Mouse (Mus musculus) left cerebral cortex, postnatal 36 days (tissue): Measurements from ENCODE around the gene Zbtb16. TPM values are rescaled to one million over a fixed set of nuclear protein-coding genes. Genes with fewer than 3 reads are reported as not detected.

Experiments used
- DNase-seq, 2 experiments: peaks; one replicate each; pipeline ENCODE4 v3.0.0; 2021 to 2022; ENCODE audit warnings: low spot score in 2 of 2, mixed read lengths in 1 of 2
- intact Hi-C: fragments of 180-260 bp; cut with DNase I; formaldehyde crosslinking; loops from one replicate; pipeline ENCODE4 v1.15.1; 2025
- total RNA-seq, 2 experiments: library from RNA; stranded (reverse); gene quantifications; 2 replicates each; pipeline ENCODE4 v1.2.3; 2021

The Zbtb16 gene
- total RNA-seq, 2 experiments from 2014 or later = 75.1 to 93.6 TPM

GRCm38 (mm10) chr9:48697470-48697815 is 138.6 kb downstream of the Zbtb16 start:
- no peak for DNase-seq
- intact Hi-C loops = no loop called here

GRCm38 (mm10) chr9:48696731-48697469 is 139.1 kb downstream of the Zbtb16 start:
- no peak for DNase-seq

GRCm38 (mm10) chr9:48696330-48696729 is 139.7 kb downstream of the Zbtb16 start:
- no peak for DNase-seq
- intact Hi-C loops = no loop called here

More at GRCm38 (mm10) chr9:48696731-48697469, 139.1 kb downstream of the Zbtb16 start:
- intact Hi-C loops = no loop called here

GRCm38 (mm10) chr9:48695796-48696195 is 140.2 kb downstream of the Zbtb16 start:
- intact Hi-C loops = no loop called here
- DNase-seq = no peak

GRCm38 (mm10) chr9:48694616-48695061 is 141.4 kb downstream of the Zbtb16 start:
- intact Hi-C loops = no loop called here
- DNase-seq = no peak

- no peak for DNase-seq
- intact Hi-C loops = no loop called here
These were observed 142.3 kb downstream of the Zbtb16 start for GRCm38 (mm10) chr9:48693696-48694095.

GRCm38 (mm10) chr9:48689718-48689980 is 146.4 kb downstream of the Zbtb16 start:
- intact Hi-C loops = no loop called here
- DNase-seq = no peak

GRCm38 (mm10) chr9:48688859-48689717 is 146.9 kb downstream of the Zbtb16 start:
- intact Hi-C loops = no loop called here
- DNase-seq = no peak

GRCm38 (mm10) chr9:48687891-48688290 is 148.1 kb downstream of the Zbtb16 start:
- intact Hi-C loops = no loop called here
- DNase-seq = no peak

GRCm38 (mm10) chr9:48685721-48686120 is 150.3 kb downstream of the Zbtb16 start:
- no peak for DNase-seq
- intact Hi-C loops = no loop called here

GRCm38 (mm10) chr9:48684144-48684543 is 151.9 kb downstream of the Zbtb16 start:
- intact Hi-C loops = no loop called here
- DNase-seq = no peak

- no peak for DNase-seq
- intact Hi-C loops = no loop called here
These were observed 154.8 kb downstream of the Zbtb16 start for GRCm38 (mm10) chr9:48681193-48681592.

- peak; percentile 44 to 52 for DNase-seq
- intact Hi-C loops = loop anchor here (2.0 to 5.0 kb wide), 2 partner anchors 39 to 58 kb away; no protein-coding TSS in a partner anchor
These were observed 157.3 kb downstream of the Zbtb16 start for GRCm38 (mm10) chr9:48678426-48679358.

- intact Hi-C loops = loop anchor here (5.0 kb wide), 1 partner anchor 42 kb away; no protein-coding TSS in a partner anchor
These were observed 160.8 kb downstream of the Zbtb16 start for GRCm38 (mm10) chr9:48675151-48675790.

GRCm38 (mm10) chr9:48674359-48675015 is 161.5 kb downstream of the Zbtb16 start:
- intact Hi-C loops = loop anchor here (5.0 kb wide), 2 partner anchors 43 to 163 kb away; partner anchors contain the start of gene Zbtb16
- DNase-seq = no peak

More at GRCm38 (mm10) chr9:48675151-48675790, 160.8 kb downstream of the Zbtb16 start:
- DNase-seq = peak in 1 of 2 experiments; percentile 28

GRCm38 (mm10) chr9:48673804-48674203 is 162.2 kb downstream of the Zbtb16 start:
- DNase-seq = peak in 1 of 2 experiments; percentile 28
- intact Hi-C loops = loop anchor here (5.0 kb wide), 1 partner anchor 163 kb away; the partner anchor contains the start of gene Zbtb16

- intact Hi-C loops = loop anchor here (5.0 kb wide), 1 partner anchor 164 kb away; the partner anchor contains the start of gene Zbtb16
- peak in 1 of 2 experiments; percentile 60 for DNase-seq
These were observed 162.8 kb downstream of the Zbtb16 start for GRCm38 (mm10) chr9:48673213-48673612.

GRCm38 (mm10) chr9:48671841-48672240 is 164.2 kb downstream of the Zbtb16 start:
- intact Hi-C loops = loop anchor here (5.0 kb wide), 1 partner anchor 165 kb away; the partner anchor contains the start of gene Zbtb16
- no peak for DNase-seq
